16 mouse cellular contexts compared by ENCODE assay signal in genomic region chr3:86745769-86746512, GRCm38 (mm10).
DNase-seq lines count a peak whose midpoint lies in the region; ATAC-seq and TF ChIP-seq lines count a peak whose summit lies in the region.
"Had no signal": no experiment of that assay in that cellular context is flagged by ENCODE, and none has a peak within 500 bp of the region (broad histone marks: within the 10 kb centered on the region; RNA-seq: fewer than 3 reads in every experiment).

No protein-coding gene starts in this region.

- TF ChIP-seq POLR2A in brain, embryonic 14.5 days (IDR thresholded peaks at IDR 0.05; ENCODE audit: borderline replicate concordance, extremely low read depth, insufficient read depth, insufficient read length, poor library complexity, severe bottlenecking), result no peak

- no peaks in the 10 kb centered on the region for H3K36me3 ChIP-seq in hindbrain, embryonic 11.5 days (ENCODE audit: control insufficient read depth, insufficient read depth, low read length)
- H3K36me3 ChIP-seq in hindbrain, embryonic 10.5 days, result no peaks in the 10 kb centered on the region
- no peaks in the 10 kb centered on the region for H3K36me3 ChIP-seq in hindbrain, embryonic 15.5 days
- no peaks in the 10 kb centered on the region; the same call in 1 of the 2 replicates for H3K36me3 ChIP-seq in midbrain, postnatal 0 days (ENCODE audit: insufficient read depth, low read length)
- H3K36me3 ChIP-seq: heart, embryonic 13.5 days; liver, embryonic 12.5 days had no signal

- no peak overlapping the region for H3K9ac ChIP-seq in hindbrain, embryonic 11.5 days (ENCODE audit: low read depth, low read length)
- H3K9ac ChIP-seq in hindbrain, embryonic 15.5 days, result no peak overlapping the region
- H3K9ac ChIP-seq in midbrain, postnatal 0 days (replicated peaks; ENCODE audit: low read length, poor library complexity, severe bottlenecking), result no peak overlapping the region; the same call in 1 of the 2 replicates
- H3K9ac ChIP-seq: heart, embryonic 13.5 days; liver, embryonic 12.5 days had no signal

- H3K4me2 ChIP-seq in hindbrain, embryonic 11.5 days (replicated peaks; ENCODE audit: low read depth, low read length), result no peak overlapping the region
- peak overlapping the region; percentile 30 for H3K4me2 ChIP-seq in hindbrain, embryonic 15.5 days
- H3K4me2 ChIP-seq in midbrain, postnatal 0 days (ENCODE audit: low read depth, low read length, poor library complexity, severe bottlenecking), result no peak overlapping the region
- H3K4me2 ChIP-seq: heart, embryonic 13.5 days; liver, embryonic 12.5 days had no signal

- no peaks in the 10 kb centered on the region; the same call in 1 of the 2 replicates for H3K4me1 ChIP-seq in hindbrain, embryonic 11.5 days (replicated peaks; ENCODE audit: control insufficient read depth, insufficient read depth, low read length)
- peaks cover 10% of the 10 kb centered on the region; the same call in 1 of the 2 replicates for H3K4me1 ChIP-seq in hindbrain, embryonic 10.5 days (replicated peaks)
- H3K4me1 ChIP-seq in hindbrain, embryonic 15.5 days (replicated peaks), result peaks cover 32% of the 10 kb centered on the region
- 0 out of 2 replicates have a peak, but pooled peaks cover 3% of the 10 kb centered on the region for H3K4me1 ChIP-seq in midbrain, postnatal 0 days (ENCODE audit: insufficient read depth, low read length)
- H3K4me1 ChIP-seq: heart, embryonic 13.5 days; liver, embryonic 12.5 days had no signal

- no peak overlapping the region; the same call in 1 of the 2 replicates for H3K27ac ChIP-seq in hindbrain, embryonic 11.5 days (ENCODE audit: low read depth, low read length)
- H3K27ac ChIP-seq in hindbrain, embryonic 10.5 days, result no peak overlapping the region
- H3K27ac ChIP-seq in hindbrain, embryonic 15.5 days (replicated peaks), result peak overlapping the region; percentile 85
- H3K27ac ChIP-seq in midbrain, postnatal 0 days (ENCODE audit: low read depth, low read length), result peak overlapping the region; percentile 55
- H3K27ac ChIP-seq: heart, embryonic 13.5 days; liver, embryonic 12.5 days had no signal

- H3K27me3 ChIP-seq in hindbrain, embryonic 11.5 days (ENCODE audit: control insufficient read depth, insufficient read depth, low read length), result no peaks in the 10 kb centered on the region
- H3K27me3 ChIP-seq in hindbrain, embryonic 10.5 days (ENCODE audit: insufficient read depth, poor library complexity, severe bottlenecking), result no peaks in the 10 kb centered on the region
- H3K27me3 ChIP-seq in hindbrain, embryonic 15.5 days, result no peaks in the 10 kb centered on the region
- no peaks in the 10 kb centered on the region for H3K27me3 ChIP-seq in midbrain, postnatal 0 days (ENCODE audit: insufficient read depth, low read length)
- H3K27me3 ChIP-seq: heart, embryonic 13.5 days; liver, embryonic 12.5 days had no signal

- no peaks in the 10 kb centered on the region for H3K9me3 ChIP-seq in hindbrain, embryonic 11.5 days (ENCODE audit: control insufficient read depth, low read length)
- no peaks in the 10 kb centered on the region for H3K9me3 ChIP-seq in hindbrain, embryonic 10.5 days
- no peaks in the 10 kb centered on the region for H3K9me3 ChIP-seq in hindbrain, embryonic 15.5 days
- no peaks in the 10 kb centered on the region for H3K9me3 ChIP-seq in midbrain, postnatal 0 days (ENCODE audit: low read length)
- H3K9me3 ChIP-seq: heart, embryonic 13.5 days; liver, embryonic 12.5 days had no signal

- intact Hi-C loops in left cerebral cortex, postnatal 4 days (cut with DNase I), result no loop called here

- TF ChIP-seq CTCF in brain, embryonic 14.5 days (IDR thresholded peaks at IDR 0.05; ENCODE audit: borderline replicate concordance, extremely low read depth, insufficient read depth, insufficient read length), result no peak
- no peak for TF ChIP-seq CTCF in midbrain, postnatal 0 days (IDR thresholded peaks at IDR 0.05)

- no peak overlapping the region for H3K4me3 ChIP-seq in hindbrain, embryonic 11.5 days (ENCODE audit: low read depth, low read length)
- no peak overlapping the region for H3K4me3 ChIP-seq in hindbrain, embryonic 10.5 days
- no peak overlapping the region for H3K4me3 ChIP-seq in hindbrain, embryonic 15.5 days
- H3K4me3 ChIP-seq in midbrain, postnatal 0 days (ENCODE audit: low read depth, low read length), result no peak overlapping the region
- H3K4me3 ChIP-seq: heart, embryonic 13.5 days; liver, embryonic 12.5 days; myocyte had no signal

- 66% methylated on average over 10 of the region's 10 CpGs for WGBS in hindbrain, embryonic 11.5 days
- WGBS in hindbrain, embryonic 10.5 days, result 78% methylated on average over 10 of the region's 10 CpGs
- 27% methylated on average over 10 of the region's 10 CpGs for WGBS in hindbrain, embryonic 15.5 days
- 25% methylated on average over 10 of the region's 10 CpGs for WGBS in midbrain, postnatal 0 days

- DNase-seq in hindbrain, embryonic 11.5 days (ENCODE audit: low spot score), result no peak
- DNase-seq in hindbrain, embryonic 10.5 days (ENCODE audit: low spot score), result no peak
- DNase-seq in brain, embryonic 14.5 days (ENCODE audit: low read depth), result peak; percentile 90
- peak; percentile 67 for DNase-seq in midbrain, postnatal 0 days (ENCODE audit: low spot score)
- DNase-seq in left cerebral cortex, postnatal 4 days, result no peak
- DNase-seq in gastrocnemius, adult 18-20 months (ENCODE audit: low spot score), result no peak
- DNase-seq in cerebellum, postnatal 14 days, result no peak
- DNase-seq: adrenal gland, postnatal 36 days; gastrocnemius, postnatal 10 days; lung, postnatal 4 days; thymus, adult 2 months had no signal

- ATAC-seq in hindbrain, embryonic 11.5 days (ENCODE audit: low FRiP score), result peak; percentile 51; the same call in 1 of the 2 replicates
- peak; percentile 89 for ATAC-seq in hindbrain, embryonic 15.5 days (ENCODE audit: low FRiP score, low read depth)
- no peak for ATAC-seq in midbrain, postnatal 0 days (ENCODE audit: low FRiP score)
- ATAC-seq: inflammation-experienced regulatory T-cells, adult 6 months; liver, embryonic 12.5 days had no signal

Comparison
In these comparisons a context has a peak if more than half of its experiments do, and no peak if none do; other contexts are left out.
1. H3K27ac ChIP-seq: peak in hindbrain, embryonic 15.5 days (single experiment) and midbrain, postnatal 0 days (single experiment); none in hindbrain, embryonic 11.5 days (single experiment) and hindbrain, embryonic 10.5 days (single experiment).
2. DNase-seq: peak in brain, embryonic 14.5 days (single experiment) and midbrain, postnatal 0 days (single experiment); none in hindbrain, embryonic 11.5 days (single experiment), hindbrain, embryonic 10.5 days (single experiment), left cerebral cortex, postnatal 4 days (single experiment), gastrocnemius, adult 18-20 months (single experiment) and cerebellum, postnatal 14 days (0 of 2).